Mouse (Mus musculus) neural tube, embryonic 12.5 days (tissue): Measurements from ENCODE around the gene Efcc1. TPM values are rescaled to one million over a fixed set of nuclear protein-coding genes. Genes with fewer than 3 reads are reported as not detected.
A peak's percentile ranks its signal among the peaks of the same experiment; 100 is the strongest.

Experiments used
- ATAC-seq: fragments of 200-750 bp; cut with Nextera tagmentation; 2 replicates; pipeline ENCODE4 v1.8.0; 2017; ENCODE audit warnings: low read depth, mild to moderate bottlenecking, moderate TSS enrichment, moderate library complexity; ENCODE audit not compliant: low FRiP score
- H3K27ac ChIP-seq: fragments of 300-500 bp; sonication (generic); 2 replicates; pipeline ENCODE4 v1.5.1; 2016
- H3K27me3 ChIP-seq: fragments of 300-500 bp; sonication (generic); replicated peaks from 2 replicates; pipeline ENCODE4 v1.6.1; 2016; ENCODE audit warnings: mild to moderate bottlenecking
- H3K36me3 ChIP-seq: fragments of 300-500 bp; sonication (generic); 2 replicates; pipeline ENCODE4 v1.6.1; 2016; ENCODE audit warnings: mild to moderate bottlenecking
- H3K4me1 ChIP-seq: fragments of 300-500 bp; sonication (generic); 2 replicates; pipeline ENCODE4 v1.6.1; 2016
- H3K4me2 ChIP-seq: fragments of 300-500 bp; sonication (generic); replicated peaks from 2 replicates; pipeline ENCODE4 v1.6.1; 2016; ENCODE audit warnings: mild to moderate bottlenecking
- H3K4me3 ChIP-seq: fragments of 300-500 bp; sonication (generic); 2 replicates; pipeline ENCODE4 v1.5.1; 2016
- H3K9ac ChIP-seq: fragments of 300-500 bp; sonication (generic); 2 replicates; pipeline ENCODE4 v1.6.1; 2016; ENCODE audit warnings: mild to moderate bottlenecking
- H3K9me3 ChIP-seq: fragments of 300-500 bp; sonication (generic); 2 replicates; pipeline ENCODE4 v1.6.1; 2016; ENCODE audit warnings: mild to moderate bottlenecking
- WGBS: fragments of 180-500 bp; shearing (Covaris S2); methylation state at CpG from one replicate; pipeline ENCODE4 v1.1.7; 2016; 5-methylcytosine and 5-hydroxymethylcytosine counted together
- polyA plus RNA-seq: library from polyadenylated mRNA; unstranded; fragments of >200 nt; fragmentation: Nextera tagmentation; extraction: Ambion mirVana; gene quantifications from 2 replicates; pipeline ENCODE4 v1.2.1, GENCODE M21; 2016

The Efcc1 gene
- 8.7 and 9.3 TPM in 2 replicates for polyA plus RNA-seq

DNA sequence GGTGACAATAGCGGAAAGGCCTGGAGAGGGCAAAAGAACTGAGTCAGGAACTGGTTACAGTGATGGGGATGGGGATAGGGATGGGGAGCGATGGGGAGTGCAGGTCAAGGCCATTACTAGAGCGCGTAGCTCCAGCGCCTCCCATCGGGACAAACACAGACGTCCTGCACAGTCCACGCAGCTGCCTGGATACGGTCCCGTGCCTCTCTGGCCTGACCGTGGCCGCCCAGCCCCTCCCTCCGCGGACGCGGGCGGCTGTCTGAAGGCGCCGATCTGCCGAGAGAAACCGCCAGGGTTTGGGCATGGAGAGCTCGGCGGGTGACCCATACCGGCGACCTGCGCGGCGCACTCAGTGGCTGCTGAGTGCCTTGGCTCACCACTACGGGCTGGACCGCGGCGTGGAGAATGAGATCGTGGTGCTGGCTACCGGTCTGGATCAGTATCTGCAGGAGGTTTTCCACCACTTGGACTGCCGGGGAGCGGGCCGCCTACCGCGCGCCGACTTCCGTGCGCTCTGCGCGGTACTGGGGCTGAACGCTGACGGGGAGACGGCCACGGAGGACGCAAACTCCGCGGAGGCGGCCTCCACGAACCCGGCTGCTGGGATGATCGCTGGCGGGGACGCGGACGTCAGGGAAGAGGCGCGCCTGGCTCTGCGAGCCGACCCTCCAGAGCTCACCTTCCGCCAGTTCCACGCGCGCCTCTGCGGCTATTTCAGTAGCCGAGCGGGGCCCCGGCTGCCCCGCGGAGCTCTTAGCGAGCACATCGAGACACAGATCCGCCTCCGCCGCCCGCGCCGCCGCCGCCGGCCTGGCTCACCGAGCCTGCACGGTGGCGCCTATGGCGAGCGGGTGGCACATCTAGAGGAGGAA, at the start of gene Efcc1:
TSS of gene Efcc1 (plus strand) at position 279 of the 872 bp plus-strand sequence.
- Histone ChIP-seq H3K27ac (no peak within 1 kb of the TSS; the same call in 1 of the 2 replicates), H3K27me3 (peaks cover 31% of the 10 kb centered on the region), H3K4me2 (peak within 1 kb of the TSS; percentile 74), H3K9ac (peak within 1 kb of the TSS; percentile 74), H3K36me3 (no peaks in the 10 kb centered on the region), H3K4me1 (peaks cover 31% of the 10 kb centered on the region), H3K9me3 (no peaks in the 10 kb centered on the region), H3K4me3 (peak within 1 kb of the TSS; percentile 68)
- under 1% methylated on average over 89 of the region's 90 CpGs for WGBS
- peak; percentile 81 for ATAC-seq

- Histone ChIP-seq H3K9ac (no peak overlapping the region), H3K9me3 (no peaks in the 10 kb centered on the region; the same call in 1 of the 2 replicates), H3K4me2 (no peak overlapping the region), H3K4me1 (no peaks in the 10 kb centered on the region), H3K4me3 (no peak overlapping the region), H3K27me3 (no peaks in the 10 kb centered on the region), H3K27ac (no peak overlapping the region), H3K36me3 (no peaks in the 10 kb centered on the region)
- WGBS, result 81% methylated on average over 3 of the region's 3 CpGs
- ATAC-seq, result no peak
These were observed 34.7 kb upstream of the Efcc1 start for GRCm38 (mm10) chr6:87695947-87696346.

DNA sequence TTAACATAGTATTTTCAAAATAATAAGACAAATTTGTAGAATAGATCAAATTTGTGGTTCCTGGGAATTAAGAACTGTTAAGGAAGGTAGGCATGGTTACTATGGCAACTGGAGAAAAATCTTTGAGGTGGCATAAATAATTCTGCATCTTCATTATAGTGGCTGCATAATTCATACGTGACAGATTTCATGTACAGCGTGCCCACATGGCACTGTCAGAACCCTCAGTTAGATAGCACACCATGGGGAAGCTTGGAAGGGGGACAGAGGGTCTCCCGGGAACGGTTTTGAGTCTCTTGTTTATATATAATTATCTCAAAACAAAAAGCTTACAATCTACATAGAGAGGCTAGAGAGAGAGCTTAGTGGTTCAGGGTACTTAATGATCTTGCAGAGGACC, 34.1 kb upstream of the Efcc1 start:
- Histone ChIP-seq H3K4me2 (no peak overlapping the region), H3K27me3 (no peaks in the 10 kb centered on the region), H3K9me3 (no peaks in the 10 kb centered on the region; the same call in 1 of the 2 replicates), H3K4me3 (no peak overlapping the region), H3K9ac (no peak overlapping the region), H3K4me1 (no peaks in the 10 kb centered on the region), H3K36me3 (no peaks in the 10 kb centered on the region), H3K27ac (no peak overlapping the region)
- ATAC-seq, result no peak
- 94% methylated on average over 4 of the region's 4 CpGs for WGBS

- WGBS, result 41% methylated on average over 3 of the region's 3 CpGs
- ATAC-seq, result no peak
- H3K4me3 ChIP-seq, result no peak overlapping the region
- H3K27me3 ChIP-seq, result no peaks in the 10 kb centered on the region
- H3K4me1 ChIP-seq, result no peaks in the 10 kb centered on the region
- no peak overlapping the region for H3K4me2 ChIP-seq
- no peaks in the 10 kb centered on the region for H3K36me3 ChIP-seq
- H3K27ac ChIP-seq, result no peak overlapping the region
- H3K9me3 ChIP-seq, result no peaks in the 10 kb centered on the region
- H3K9ac ChIP-seq, result no peak overlapping the region
These were observed 24.4 kb upstream of the Efcc1 start for GRCm38 (mm10) chr6:87706246-87706645.

- WGBS, result 87% methylated on average over 4 of the region's 4 CpGs
- no peak overlapping the region for H3K4me3 ChIP-seq
- no peaks in the 10 kb centered on the region for H3K9me3 ChIP-seq
- no peak overlapping the region for H3K9ac ChIP-seq
- H3K27me3 ChIP-seq, result no peaks in the 10 kb centered on the region
- no peaks in the 10 kb centered on the region for H3K36me3 ChIP-seq
- ATAC-seq, result no peak
- no peak overlapping the region for H3K27ac ChIP-seq
- H3K4me1 ChIP-seq, result no peaks in the 10 kb centered on the region
- no peak overlapping the region for H3K4me2 ChIP-seq
These were observed 18.4 kb upstream of the Efcc1 start for GRCm38 (mm10) chr6:87712311-87712710.

GRCm38 (mm10) chr6:87714091-87714490, 16.6 kb upstream of the Efcc1 start:
- H3K27me3 ChIP-seq, result no peaks in the 10 kb centered on the region
- no peak for ATAC-seq
- no peak overlapping the region for H3K27ac ChIP-seq

GRCm38 (mm10) chr6:87722631-87723030, 8.0 kb upstream of the Efcc1 start:
- ATAC-seq, result peak; percentile 88
- peaks cover 6% of the 10 kb centered on the region; the same call in 1 of the 2 replicates for H3K4me1 ChIP-seq
- H3K36me3 ChIP-seq, result no peaks in the 10 kb centered on the region
- H3K4me2 ChIP-seq, result peak overlapping the region; percentile 0; the same call in 1 of the 2 replicates
- H3K27ac ChIP-seq, result no peak overlapping the region
- H3K9ac ChIP-seq, result no peak overlapping the region
- H3K9me3 ChIP-seq, result no peaks in the 10 kb centered on the region
- WGBS, result 3% methylated on average over 13 of the region's 13 CpGs
- H3K27me3 ChIP-seq, result 0 out of 2 replicates have a peak, but pooled peaks cover 3% of the 10 kb centered on the region
- no peak overlapping the region for H3K4me3 ChIP-seq

More at GRCm38 (mm10) chr6:87714091-87714490, 16.6 kb upstream of the Efcc1 start:
- Histone ChIP-seq H3K4me1 (no peaks in the 10 kb centered on the region), H3K9ac (no peak overlapping the region), H3K4me2 (no peak overlapping the region), H3K9me3 (no peaks in the 10 kb centered on the region), H3K36me3 (no peaks in the 10 kb centered on the region), H3K4me3 (no peak overlapping the region)
- 85% methylated on average over 4 of the region's 4 CpGs for WGBS

GRCm38 (mm10) chr6:87725267-87725912, 5.3 kb upstream of the Efcc1 start:
- H3K4me3 ChIP-seq, result no peak overlapping the region
- H3K4me2 ChIP-seq, result no peak overlapping the region
- H3K9me3 ChIP-seq, result no peaks in the 10 kb centered on the region
- WGBS, result 69% methylated on average over 7 of the region's 7 CpGs
- H3K9ac ChIP-seq, result no peak overlapping the region
- no peak overlapping the region for H3K27ac ChIP-seq
- H3K4me1 ChIP-seq, result peaks cover 10% of the 10 kb centered on the region; the same call in 1 of the 2 replicates
- no peaks in the 10 kb centered on the region for H3K36me3 ChIP-seq
- no peak for ATAC-seq
- 0 out of 2 replicates have a peak, but pooled peaks cover 3% of the 10 kb centered on the region for H3K27me3 ChIP-seq

- 72% methylated on average over 3 of the region's 3 CpGs for WGBS
- ATAC-seq, result no peak
These were observed 2.6 kb upstream of the Efcc1 start for GRCm38 (mm10) chr6:87728102-87728501.

DNA sequence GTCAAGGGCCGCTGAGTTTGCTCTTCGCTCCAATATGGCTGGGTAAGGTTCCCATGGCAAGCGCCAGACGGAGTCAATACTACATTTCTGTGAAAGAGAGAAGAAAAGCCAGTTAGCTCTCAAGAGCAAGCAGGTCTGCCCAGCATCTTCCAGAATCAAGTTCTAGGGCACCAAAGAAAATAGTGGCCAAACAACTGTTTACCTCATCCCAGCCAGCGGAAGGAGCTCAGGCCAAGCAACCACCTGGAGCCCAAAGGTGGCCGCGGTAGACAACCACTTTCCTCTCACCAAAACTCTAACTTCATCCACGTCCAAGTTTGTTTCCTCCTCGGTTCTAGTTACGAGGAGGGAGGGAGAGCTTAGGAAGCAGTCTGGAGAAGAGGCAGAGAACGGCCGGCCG, 528 bp upstream of the Efcc1 start:
- peak overlapping the region; percentile 74 for H3K4me2 ChIP-seq
- 19% methylated on average over 13 of the region's 13 CpGs for WGBS
- H3K4me3 ChIP-seq, result peak overlapping the region; percentile 68
- H3K27me3 ChIP-seq, result peaks cover 31% of the 10 kb centered on the region
- H3K36me3 ChIP-seq, result no peaks in the 10 kb centered on the region
- no peak for ATAC-seq
- H3K9me3 ChIP-seq, result no peaks in the 10 kb centered on the region
- H3K9ac ChIP-seq, result peak overlapping the region; percentile 74
- no peak overlapping the region for H3K27ac ChIP-seq
- peaks cover 31% of the 10 kb centered on the region for H3K4me1 ChIP-seq

More at GRCm38 (mm10) chr6:87728102-87728501, 2.6 kb upstream of the Efcc1 start:
- Histone ChIP-seq H3K27ac (no peak overlapping the region), H3K4me2 (no peak overlapping the region), H3K9ac (no peak overlapping the region), H3K27me3 (peaks cover 22% of the 10 kb centered on the region), H3K9me3 (no peaks in the 10 kb centered on the region), H3K4me3 (no peak overlapping the region), H3K4me1 (peaks cover 27% of the 10 kb centered on the region), H3K36me3 (no peaks in the 10 kb centered on the region)

DNA sequence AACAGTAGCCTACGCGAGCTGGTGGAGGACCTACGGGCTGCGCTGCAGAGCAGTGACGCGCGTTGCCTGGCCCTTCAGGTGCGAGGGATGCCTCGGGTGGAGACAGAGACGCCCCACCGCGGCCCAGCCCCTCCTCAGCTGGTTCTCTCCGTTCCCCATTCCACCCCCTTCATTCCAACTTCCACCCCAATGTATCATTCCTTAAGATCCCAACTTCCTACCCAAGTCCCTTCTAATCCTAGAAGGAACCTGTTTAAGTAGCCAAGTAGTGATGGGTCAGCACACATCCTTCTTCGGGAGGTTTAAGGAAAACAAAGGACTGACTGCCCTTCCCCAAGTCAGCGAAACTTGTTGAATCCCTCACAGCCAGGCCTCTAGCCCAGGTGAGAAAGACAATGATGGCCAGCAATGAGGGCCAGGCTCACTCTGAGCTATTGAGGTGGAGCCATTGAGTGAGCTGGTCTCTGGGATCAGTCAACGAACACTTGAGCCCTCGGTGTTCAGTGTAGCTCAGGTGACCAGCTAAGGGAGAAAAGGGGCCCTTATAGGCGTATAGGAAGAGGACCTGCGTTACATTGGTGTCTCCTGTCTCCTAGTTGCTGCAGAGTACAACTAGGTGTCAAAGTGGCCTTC, 910 bp downstream of the Efcc1 start:
- Histone ChIP-seq H3K9me3 (no peaks in the 10 kb centered on the region), H3K36me3 (no peaks in the 10 kb centered on the region), H3K4me3 (peak overlapping the region; percentile 68), H3K4me2 (peak overlapping the region; percentile 74), H3K4me1 (peaks cover 31% of the 10 kb centered on the region), H3K9ac (peak overlapping the region; percentile 74), H3K27me3 (peaks cover 31% of the 10 kb centered on the region), H3K27ac (no peak overlapping the region; the same call in 1 of the 2 replicates)
- 3% methylated on average over 19 of the region's 19 CpGs for WGBS
- ATAC-seq, result peak; percentile 57
